Mouse (Mus musculus) embryonic facial prominence, embryonic 13.5 days (tissue): ENCODE data around the gene Apbb1ip. TPM values are rescaled to one million over a fixed set of nuclear protein-coding genes. Genes with fewer than 3 reads are reported as not detected.

ENCODE experiments used
- ATAC-seq: fragments of 200-750 bp; cut with Nextera tagmentation; 2 replicates; pipeline ENCODE4 v1.8.0; 2017; ENCODE audit warnings: low read depth; ENCODE audit not compliant: insufficient number of reproducible peaks, insufficient read depth, low FRiP score, low TSS enrichment
- H3K27ac ChIP-seq: fragments of 300-500 bp; sonication (generic); 2 replicates; pipeline ENCODE4 v1.5.1; 2015; ENCODE audit warnings: moderate library complexity, mild to moderate bottlenecking, inconsistent platforms
- H3K27me3 ChIP-seq: fragments of 300-500 bp; sonication (generic); 2 replicates; pipeline ENCODE4 v1.6.1; 2015; ENCODE audit warnings: mild to moderate bottlenecking, inconsistent platforms
- H3K36me3 ChIP-seq: fragments of 300-500 bp; sonication (generic); 2 replicates; pipeline ENCODE4 v1.6.1; 2015; ENCODE audit warnings: mild to moderate bottlenecking, inconsistent platforms
- H3K4me1 ChIP-seq: fragments of 300-500 bp; sonication (generic); 2 replicates; pipeline ENCODE4 v1.6.1; 2015; ENCODE audit warnings: inconsistent platforms
- H3K4me2 ChIP-seq: fragments of 300-500 bp; sonication (generic); 2 replicates; pipeline ENCODE4 v1.6.1; 2015; ENCODE audit warnings: moderate library complexity, mild to moderate bottlenecking, inconsistent platforms
- H3K4me3 ChIP-seq: fragments of 300-500 bp; sonication (generic); 2 replicates; pipeline ENCODE4 v1.5.1; 2015; ENCODE audit warnings: mild to moderate bottlenecking, inconsistent platforms
- H3K9ac ChIP-seq: fragments of 300-500 bp; sonication (generic); 2 replicates; pipeline ENCODE4 v1.6.1; 2015; ENCODE audit warnings: mild to moderate bottlenecking, inconsistent platforms
- H3K9me3 ChIP-seq: fragments of 300-500 bp; sonication (generic); 2 replicates; pipeline ENCODE4 v1.6.1; 2016; ENCODE audit warnings: inconsistent platforms
- WGBS: fragments of 180-500 bp; shearing (Covaris S2); methylation state at CpG from one replicate; pipeline ENCODE4 v1.1.7; 2015; ENCODE audit warnings: mixed read lengths; 5-methylcytosine and 5-hydroxymethylcytosine counted together
- polyA plus RNA-seq: library from polyadenylated mRNA; unstranded; fragments of >200 nt; fragmentation: Nextera tagmentation; extraction: Ambion mirVana; gene quantifications from 2 replicates; pipeline ENCODE4 v1.2.1, GENCODE M21; 2015

The Apbb1ip gene
- polyA plus RNA-seq, 1 experiment from 2014 or later, result 4.5 TPM

- 73% methylated on average over 2 of the region's 2 CpGs for WGBS
- no peak overlapping the region for H3K4me3 ChIP-seq
- H3K27ac ChIP-seq, result no peak overlapping the region
- no peak overlapping the region for H3K4me2 ChIP-seq
- no peaks in the 10 kb centered on the region for H3K9me3 ChIP-seq
- H3K36me3 ChIP-seq, result no peaks in the 10 kb centered on the region
- no peaks in the 10 kb centered on the region for H3K4me1 ChIP-seq
- H3K27me3 ChIP-seq, result no peaks in the 10 kb centered on the region
- ATAC-seq, result no peak
- no peak overlapping the region for H3K9ac ChIP-seq
Measured at GRCm38 (mm10) chr2:22753461-22754075, 20.3 kb upstream of the Apbb1ip start.

GRCm38 (mm10) chr2:22754222-22754824 lies 19.6 kb upstream of the Apbb1ip start:
- Histone ChIP-seq H3K27me3 (no peaks in the 10 kb centered on the region), H3K4me1 (no peaks in the 10 kb centered on the region), H3K4me3 (no peak overlapping the region), H3K9ac (no peak overlapping the region), H3K27ac (no peak overlapping the region), H3K9me3 (no peaks in the 10 kb centered on the region), H3K36me3 (no peaks in the 10 kb centered on the region), H3K4me2 (no peak overlapping the region)
- ATAC-seq, result no peak
- 73% methylated on average over 4 of the region's 4 CpGs for WGBS

GRCm38 (mm10) chr2:22755561-22755960 lies 18.3 kb upstream of the Apbb1ip start:
- no peak overlapping the region for H3K9ac ChIP-seq

GRCm38 (mm10) chr2:22758310-22758972 lies 15.5 kb upstream of the Apbb1ip start:
- Histone ChIP-seq H3K4me1 (no peaks in the 10 kb centered on the region), H3K36me3 (no peaks in the 10 kb centered on the region), H3K9ac (no peak overlapping the region), H3K4me2 (no peak overlapping the region), H3K27ac (no peak overlapping the region), H3K4me3 (no peak overlapping the region), H3K27me3 (no peaks in the 10 kb centered on the region), H3K9me3 (no peaks in the 10 kb centered on the region)
- ATAC-seq, result no peak
- 45% methylated on average over 6 of the region's 6 CpGs for WGBS

More at GRCm38 (mm10) chr2:22755561-22755960, 18.3 kb upstream of the Apbb1ip start:
- Histone ChIP-seq H3K9me3 (no peaks in the 10 kb centered on the region), H3K4me1 (no peaks in the 10 kb centered on the region), H3K4me2 (no peak overlapping the region), H3K4me3 (no peak overlapping the region), H3K36me3 (no peaks in the 10 kb centered on the region), H3K27me3 (no peaks in the 10 kb centered on the region), H3K27ac (no peak overlapping the region)
- no peak; the same call in 1 of the 2 replicates for ATAC-seq
- 84% methylated on average over 6 of the region's 6 CpGs for WGBS

GRCm38 (mm10) chr2:22760452-22760851 lies 13.4 kb upstream of the Apbb1ip start:
- no peak for ATAC-seq
- 48% methylated on average over 2 of the region's 2 CpGs for WGBS
- no peak overlapping the region for H3K4me2 ChIP-seq

GRCm38 (mm10) chr2:22761103-22761521 lies 12.8 kb upstream of the Apbb1ip start:
- no peaks in the 10 kb centered on the region for H3K4me1 ChIP-seq
- no peaks in the 10 kb centered on the region for H3K9me3 ChIP-seq
- ATAC-seq, result no peak
- no peaks in the 10 kb centered on the region for H3K36me3 ChIP-seq
- no peaks in the 10 kb centered on the region for H3K27me3 ChIP-seq
- H3K4me2 ChIP-seq, result no peak overlapping the region
- WGBS, result 77% methylated on average over 7 of the region's 7 CpGs
- no peak overlapping the region for H3K27ac ChIP-seq
- no peak overlapping the region for H3K4me3 ChIP-seq
- H3K9ac ChIP-seq, result no peak overlapping the region

More at GRCm38 (mm10) chr2:22760452-22760851, 13.4 kb upstream of the Apbb1ip start:
- Histone ChIP-seq H3K9me3 (no peaks in the 10 kb centered on the region), H3K27ac (no peak overlapping the region), H3K4me3 (no peak overlapping the region), H3K27me3 (no peaks in the 10 kb centered on the region), H3K36me3 (no peaks in the 10 kb centered on the region), H3K9ac (no peak overlapping the region), H3K4me1 (no peaks in the 10 kb centered on the region)

- no peak overlapping the region for H3K4me2 ChIP-seq
- H3K27ac ChIP-seq, result no peak overlapping the region
- no peak overlapping the region for H3K4me3 ChIP-seq
- no peaks in the 10 kb centered on the region for H3K4me1 ChIP-seq
- WGBS, result 49% methylated on average over 5 of the region's 5 CpGs
- H3K9ac ChIP-seq, result no peak overlapping the region
- no peak for ATAC-seq
- H3K9me3 ChIP-seq, result no peaks in the 10 kb centered on the region
- H3K27me3 ChIP-seq, result no peaks in the 10 kb centered on the region
- H3K36me3 ChIP-seq, result no peaks in the 10 kb centered on the region
Measured at GRCm38 (mm10) chr2:22764774-22765387, 9.0 kb upstream of the Apbb1ip start.

- no peak overlapping the region for H3K9ac ChIP-seq
- no peak overlapping the region for H3K4me2 ChIP-seq
- H3K27ac ChIP-seq, result no peak overlapping the region
- H3K9me3 ChIP-seq, result no peaks in the 10 kb centered on the region
- ATAC-seq, result no peak
- peaks cover 11% of the 10 kb centered on the region; the same call in 1 of the 2 replicates for H3K4me1 ChIP-seq
- peaks cover 10% of the 10 kb centered on the region for H3K27me3 ChIP-seq
- H3K36me3 ChIP-seq, result no peaks in the 10 kb centered on the region
- no peak overlapping the region for H3K4me3 ChIP-seq
Measured at GRCm38 (mm10) chr2:22771311-22771710, 2.6 kb upstream of the Apbb1ip start.

- Histone ChIP-seq H3K9me3 (no peaks in the 10 kb centered on the region), H3K4me1 (peaks cover 11% of the 10 kb centered on the region; the same call in 1 of the 2 replicates), H3K4me3 (peak overlapping the region; percentile 45), H3K36me3 (no peaks in the 10 kb centered on the region), H3K4me2 (peak overlapping the region; percentile 89), H3K27ac (no peak overlapping the region), H3K27me3 (peaks cover 10% of the 10 kb centered on the region), H3K9ac (peak overlapping the region; percentile 64)
- ATAC-seq, result peak; percentile 64; the same call in 1 of the 2 replicates
- under 1% methylated on average over 27 of the region's 28 CpGs for WGBS
Measured at GRCm38 (mm10) chr2:22774181-22774751, 372 bp downstream of the Apbb1ip start.

- Histone ChIP-seq H3K4me3 (peak overlapping the region; percentile 13; the same call in 1 of the 2 replicates), H3K27ac (no peak overlapping the region), H3K27me3 (peaks cover 10% of the 10 kb centered on the region), H3K4me2 (peak overlapping the region; percentile 89), H3K4me1 (peaks cover 11% of the 10 kb centered on the region; the same call in 1 of the 2 replicates), H3K36me3 (no peaks in the 10 kb centered on the region), H3K9me3 (no peaks in the 10 kb centered on the region), H3K9ac (no peak overlapping the region)
- ATAC-seq, result no peak
- WGBS, result 40% methylated on average over 8 of the region's 8 CpGs
Measured at GRCm38 (mm10) chr2:22775213-22775612, 1.3 kb downstream of the Apbb1ip start.

- H3K9ac ChIP-seq, result no peak overlapping the region
- 22% methylated on average over 3 of the region's 3 CpGs for WGBS
Measured at GRCm38 (mm10) chr2:22775681-22776080, 1.8 kb downstream of the Apbb1ip start.

More at GRCm38 (mm10) chr2:22775681-22776080, 1.8 kb downstream of the Apbb1ip start:
- H3K4me1 ChIP-seq, result peaks cover 11% of the 10 kb centered on the region; the same call in 1 of the 2 replicates
- H3K27me3 ChIP-seq, result peaks cover 10% of the 10 kb centered on the region
- H3K9me3 ChIP-seq, result no peaks in the 10 kb centered on the region
- H3K36me3 ChIP-seq, result no peaks in the 10 kb centered on the region
- H3K4me2 ChIP-seq, result 0 out of 2 replicates have a peak overlapping the region, but pooled peaks have one; percentile 89
- ATAC-seq, result no peak
- no peak overlapping the region for H3K4me3 ChIP-seq
- H3K27ac ChIP-seq, result no peak overlapping the region
